Mouse (Mus musculus): ENCODE measurements around the gene Cacna2d1.

- no peak for TF ChIP-seq FLI1 (IDR thresholded peaks at IDR 0.05; ENCODE audit: low read length)
- no peak for TF ChIP-seq GATA1 (IDR thresholded peaks at IDR 0.05; ENCODE audit: borderline replicate concordance, low read length)
These were observed 167.3 kb downstream of the Cacna2d1 start for GRCm38 (mm10) chr5:16101820-16102219.

Measured in megakaryocyte, embryonic 14.5 days (primary cell).